Mouse (Mus musculus) liver, embryonic 12.5 days (tissue): Measurements from ENCODE around the gene Rab44. TPM values are rescaled to one million over a fixed set of nuclear protein-coding genes. Genes with fewer than 3 reads are reported as not detected.
"Not testable (repeated sequence)": the region's sequence is repeated elsewhere in the genome, so short reads cannot be mapped to it uniquely, and the experiment has no call there.

Experiments
- ATAC-seq: fragments of 200-750 bp; cut with Nextera tagmentation; 2 replicates; pipeline ENCODE4 v1.8.0; 2017; ENCODE audit warnings: moderate number of reproducible peaks, mild to moderate bottlenecking, moderate library complexity
- H3K27ac ChIP-seq: fragments of 300-500 bp; sonication (generic); 2 replicates; pipeline ENCODE4 v1.5.1; 2016; ENCODE audit warnings: mild to moderate bottlenecking
- H3K27me3 ChIP-seq: fragments of 300-500 bp; sonication (generic); replicated peaks from 2 replicates; pipeline ENCODE4 v1.6.1; 2016; ENCODE audit warnings: mild to moderate bottlenecking, moderate library complexity
- H3K36me3 ChIP-seq: fragments of 300-500 bp; sonication (generic); 2 replicates; pipeline ENCODE4 v1.6.1; 2016; ENCODE audit warnings: mild to moderate bottlenecking, moderate library complexity
- H3K4me1 ChIP-seq: fragments of 300-500 bp; sonication (generic); 2 replicates; pipeline ENCODE4 v1.6.1; 2016
- H3K4me2 ChIP-seq: fragments of 300-500 bp; sonication (generic); 2 replicates; pipeline ENCODE4 v1.6.1; 2016; ENCODE audit warnings: mild to moderate bottlenecking, moderate library complexity
- H3K4me3 ChIP-seq: fragments of 300-500 bp; sonication (generic); 2 replicates; pipeline ENCODE4 v1.5.1; 2016; ENCODE audit warnings: mild to moderate bottlenecking, moderate library complexity
- H3K9ac ChIP-seq: fragments of 300-500 bp; sonication (generic); 2 replicates; pipeline ENCODE4 v1.6.1; 2016; ENCODE audit warnings: mild to moderate bottlenecking, moderate library complexity
- H3K9me3 ChIP-seq: fragments of 300-500 bp; sonication (generic); replicated peaks from 2 replicates; pipeline ENCODE4 v1.6.1; 2016; ENCODE audit warnings: mild to moderate bottlenecking, moderate library complexity
- WGBS: fragments of 180-500 bp; shearing (Covaris S2); methylation state at CpG from one replicate; pipeline ENCODE4 v1.1.7; 2016; ENCODE audit not compliant: insufficient replicate concordance; 5-methylcytosine and 5-hydroxymethylcytosine counted together
- polyA plus RNA-seq: library from polyadenylated mRNA; unstranded; fragments of >200 nt; fragmentation: Nextera tagmentation; extraction: Ambion mirVana; gene quantifications from 2 replicates; pipeline ENCODE4 v1.2.1, GENCODE M21; 2016

The Rab44 gene
- polyA plus RNA-seq, 1 experiment from 2014 or later: 5.0 TPM

GRCm38 (mm10) chr17:29093110-29093952 is 20.6 kb upstream of the Rab44 start:
- ATAC-seq: peak; percentile 80
- Histone ChIP-seq H3K4me2 (peak overlapping the region; percentile 89), H3K4me3 (peak overlapping the region; percentile 59), H3K4me1 (peaks cover 33% of the 10 kb centered on the region), H3K27me3 (peaks cover 55% of the 10 kb centered on the region), H3K9me3 (no peaks in the 10 kb centered on the region), H3K36me3 (no peaks in the 10 kb centered on the region), H3K9ac (peak overlapping the region; percentile 61; the same call in 1 of the 2 replicates), H3K27ac (no peak overlapping the region)
- WGBS: 7% methylated on average over 36 of the region's 36 CpGs

- peak overlapping the region; percentile 59 for H3K4me3 ChIP-seq
- no peak overlapping the region for H3K27ac ChIP-seq
- H3K36me3 ChIP-seq: no peaks in the 10 kb centered on the region
- 2% methylated on average over 24 of the region's 24 CpGs for WGBS
- peaks cover 38% of the 10 kb centered on the region for H3K4me1 ChIP-seq
- peaks cover 55% of the 10 kb centered on the region for H3K27me3 ChIP-seq
- H3K4me2 ChIP-seq: peak overlapping the region; percentile 89
- peak overlapping the region; percentile 61; the same call in 1 of the 2 replicates for H3K9ac ChIP-seq
- H3K9me3 ChIP-seq: no peaks in the 10 kb centered on the region
- peak; percentile 27 for ATAC-seq
Observed at GRCm38 (mm10) chr17:29093961-29094309, 20.0 kb upstream of the Rab44 start.

- Histone ChIP-seq H3K27ac (0 out of 2 replicates have a peak overlapping the region, but pooled peaks have one; percentile 3), H3K9ac (peak overlapping the region; percentile 61), H3K4me1 (peaks cover 38% of the 10 kb centered on the region), H3K4me3 (peak overlapping the region; percentile 59), H3K27me3 (peaks cover 55% of the 10 kb centered on the region), H3K9me3 (no peaks in the 10 kb centered on the region), H3K36me3 (no peaks in the 10 kb centered on the region), H3K4me2 (peak overlapping the region; percentile 89)
- peak; percentile 33; the same call in 1 of the 2 replicates for ATAC-seq
- under 1% methylated on average over 71 of the region's 71 CpGs for WGBS
Observed at GRCm38 (mm10) chr17:29094310-29095181, 19.4 kb upstream of the Rab44 start.

- peak overlapping the region; percentile 59 for H3K4me3 ChIP-seq
- no peaks in the 10 kb centered on the region for H3K9me3 ChIP-seq
- peaks cover 38% of the 10 kb centered on the region for H3K4me1 ChIP-seq
- peak overlapping the region; percentile 89 for H3K4me2 ChIP-seq
- H3K27ac ChIP-seq: 0 out of 2 replicates have a peak overlapping the region, but pooled peaks have one; percentile 3
- H3K36me3 ChIP-seq: no peaks in the 10 kb centered on the region
- peaks cover 55% of the 10 kb centered on the region for H3K27me3 ChIP-seq
- 2% methylated on average over 44 of the region's 44 CpGs for WGBS
- peak overlapping the region; percentile 61 for H3K9ac ChIP-seq
- ATAC-seq: peak; percentile 62
Observed at GRCm38 (mm10) chr17:29095201-29095733, 18.7 kb upstream of the Rab44 start.

GRCm38 (mm10) chr17:29096245-29096644 is 17.7 kb upstream of the Rab44 start:
- H3K9ac ChIP-seq: no peak overlapping the region
- no peak overlapping the region for H3K27ac ChIP-seq
- H3K4me2 ChIP-seq: no peak overlapping the region

GRCm38 (mm10) chr17:29096851-29097561 is 16.9 kb upstream of the Rab44 start:
- Histone ChIP-seq H3K36me3 (no peaks in the 10 kb centered on the region), H3K27me3 (peaks cover 47% of the 10 kb centered on the region), H3K27ac (no peak overlapping the region), H3K9ac (no peak overlapping the region), H3K4me2 (no peak overlapping the region), H3K9me3 (no peaks in the 10 kb centered on the region), H3K4me1 (peaks cover 38% of the 10 kb centered on the region), H3K4me3 (no peak overlapping the region)
- 58% methylated on average over 7 of the region's 7 CpGs for WGBS
- no peak for ATAC-seq

More at GRCm38 (mm10) chr17:29096245-29096644, 17.7 kb upstream of the Rab44 start:
- 80% methylated on average over 6 of the region's 6 CpGs for WGBS
- peaks cover 55% of the 10 kb centered on the region for H3K27me3 ChIP-seq
- no peaks in the 10 kb centered on the region for H3K36me3 ChIP-seq
- peaks cover 38% of the 10 kb centered on the region for H3K4me1 ChIP-seq
- ATAC-seq: no peak
- H3K9me3 ChIP-seq: no peaks in the 10 kb centered on the region
- no peak overlapping the region for H3K4me3 ChIP-seq

GRCm38 (mm10) chr17:29098291-29098690 is 15.7 kb upstream of the Rab44 start:
- H3K4me2 ChIP-seq: no peak overlapping the region
- H3K36me3 ChIP-seq: no peaks in the 10 kb centered on the region
- H3K9ac ChIP-seq: no peak overlapping the region
- H3K4me3 ChIP-seq: no peak overlapping the region
- no peak for ATAC-seq
- H3K4me1 ChIP-seq: peaks cover 32% of the 10 kb centered on the region
- 90% methylated on average over 24 of the region's 24 CpGs for WGBS
- H3K27ac ChIP-seq: no peak overlapping the region
- H3K27me3 ChIP-seq: peaks cover 34% of the 10 kb centered on the region
- no peaks in the 10 kb centered on the region for H3K9me3 ChIP-seq

GRCm38 (mm10) chr17:29099076-29099475 is 14.9 kb upstream of the Rab44 start:
- 43% methylated on average over 8 of the region's 8 CpGs for WGBS
- Histone ChIP-seq H3K9ac (no peak overlapping the region), H3K4me1 (peaks cover 25% of the 10 kb centered on the region), H3K27ac (no peak overlapping the region), H3K9me3 (no peaks in the 10 kb centered on the region), H3K4me3 (no peak overlapping the region), H3K27me3 (peaks cover 26% of the 10 kb centered on the region), H3K36me3 (no peaks in the 10 kb centered on the region), H3K4me2 (no peak overlapping the region)
- ATAC-seq: no peak

- no peak overlapping the region for H3K9ac ChIP-seq
- peaks cover 9% of the 10 kb centered on the region for H3K4me1 ChIP-seq
- H3K4me2 ChIP-seq: no peak overlapping the region
- H3K27ac ChIP-seq: no peak overlapping the region
- ATAC-seq: no peak
- H3K36me3 ChIP-seq: no peaks in the 10 kb centered on the region
- peaks cover 12% of the 10 kb centered on the region; the same call in 1 of the 2 replicates for H3K27me3 ChIP-seq
- WGBS: 80% methylated on average over 7 of the region's 7 CpGs
- no peak overlapping the region for H3K4me3 ChIP-seq
- H3K9me3 ChIP-seq: no peaks in the 10 kb centered on the region
Observed at GRCm38 (mm10) chr17:29100627-29101026, 13.3 kb upstream of the Rab44 start.

GRCm38 (mm10) chr17:29110356-29110755 is 3.6 kb upstream of the Rab44 start:
- H3K9ac ChIP-seq, ATAC-seq, H3K9me3 ChIP-seq, H3K36me3 ChIP-seq, H3K27ac ChIP-seq, H3K27me3 ChIP-seq, H3K4me1 ChIP-seq, H3K4me2 ChIP-seq, H3K4me3 ChIP-seq: not testable (repeated sequence)
- 55% methylated on average over 6 of the region's 6 CpGs for WGBS

- peaks cover 6% of the 10 kb centered on the region; the same call in 1 of the 2 replicates for H3K4me1 ChIP-seq
- no peak for ATAC-seq
- no peak overlapping the region for H3K9ac ChIP-seq
- H3K36me3 ChIP-seq: no peaks in the 10 kb centered on the region
- no peak overlapping the region for H3K4me3 ChIP-seq
- WGBS: 7% methylated on average over 5 of the region's 5 CpGs
- no peaks in the 10 kb centered on the region for H3K27me3 ChIP-seq
- no peaks in the 10 kb centered on the region for H3K9me3 ChIP-seq
- H3K27ac ChIP-seq: no peak overlapping the region
- H3K4me2 ChIP-seq: no peak overlapping the region
Observed at GRCm38 (mm10) chr17:29111332-29111731, 2.6 kb upstream of the Rab44 start.
